Mouse (Mus musculus): ENCODE results near the gene Adat2.

DNA sequence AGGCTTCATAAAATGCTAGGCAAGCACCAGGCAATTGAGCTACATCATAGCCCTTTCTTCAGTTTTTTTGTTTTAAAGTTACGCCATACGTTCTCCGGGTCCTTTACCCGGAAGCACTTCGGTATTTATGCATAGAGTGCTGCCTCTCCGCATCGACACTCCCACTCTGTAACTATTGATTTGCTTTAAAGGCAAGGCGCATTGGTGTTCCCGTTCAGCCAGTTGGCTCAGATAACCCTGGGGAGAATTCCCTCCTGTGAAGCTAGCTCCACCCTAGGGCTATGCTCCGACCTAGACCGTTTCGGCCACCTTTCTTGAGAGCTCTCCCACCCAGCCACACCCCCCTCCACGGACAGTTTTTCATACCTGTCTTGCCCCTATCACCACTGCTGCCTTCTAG lies 13.7 kb downstream of the Adat2 start:
- no peak for TF ChIP-seq ZC3H11A (IDR thresholded peaks at IDR 0.05; ENCODE audit: low read depth, low read length)
- TF ChIP-seq CTCF (conservative IDR thresholded peaks at IDR 0.05 in 1 of 2, IDR thresholded peaks at IDR 0.05 in 1 of 2; ENCODE audit: low read depth in 2 of 2, low read length in 2 of 2), result no peak
- TF ChIP-seq TCF12 (IDR thresholded peaks at IDR 0.05; ENCODE audit: low read depth, low read length), result no peak
- no peak for TF ChIP-seq POLR2AphosphoS2 (IDR thresholded peaks at IDR 0.05; ENCODE audit: low read depth, low read length)
- no peak for TF ChIP-seq POLR2A (IDR thresholded peaks at IDR 0.05; ENCODE audit: low read depth, low read length)
- TF ChIP-seq SMC3 (IDR thresholded peaks at IDR 0.05; ENCODE audit: low read depth, low read length), result no peak
- TF ChIP-seq EP300 (IDR thresholded peaks at IDR 0.05; ENCODE audit: low read length), result no peak
- no peak for TF ChIP-seq HCFC1 (IDR thresholded peaks at IDR 0.05; ENCODE audit: low read depth, low read length)
- no peak for TF ChIP-seq MYC (IDR thresholded peaks at IDR 0.05; ENCODE audit: low read depth, low read length)
